Mouse (Mus musculus) limb, embryonic 11.5 days (tissue): ENCODE results near the gene Piezo1. TPM values are rescaled to one million over a fixed set of nuclear protein-coding genes. Genes with fewer than 3 reads are reported as not detected.

Experiments used
- ATAC-seq: fragments of 200-750 bp; cut with Nextera tagmentation; 2 replicates; pipeline ENCODE4 v1.8.0; 2017; ENCODE audit warnings: low read depth; ENCODE audit not compliant: insufficient number of reproducible peaks, low FRiP score, low TSS enrichment
- DNase-seq: peaks from one replicate; pipeline ENCODE4 v3.0.0-alpha.2; 2015; ENCODE audit warnings: low spot score
- H3K27ac ChIP-seq: fragments of 300-500 bp; sonication (generic); replicated peaks from 2 replicates; pipeline ENCODE4 v1.5.1; 2014; ENCODE audit warnings: low read depth, mild to moderate bottlenecking, low read length
- H3K27me3 ChIP-seq: fragments of 300-500 bp; sonication (generic); 2 replicates; pipeline ENCODE4 v1.6.1; 2014; ENCODE audit warnings: mild to moderate bottlenecking, low read length, mixed read lengths; ENCODE audit not compliant: control insufficient read depth, insufficient read depth
- H3K36me3 ChIP-seq: fragments of 300-500 bp; sonication (generic); 2 replicates; pipeline ENCODE4 v1.6.1; 2014; ENCODE audit warnings: mild to moderate bottlenecking, low read length, moderate library complexity, mixed read lengths; ENCODE audit not compliant: control insufficient read depth, insufficient read depth
- H3K4me1 ChIP-seq: fragments of 300-500 bp; sonication (generic); 2 replicates; pipeline ENCODE4 v1.6.1; 2014; ENCODE audit warnings: low read length, mixed read lengths; ENCODE audit not compliant: control insufficient read depth, insufficient read depth
- H3K4me2 ChIP-seq: fragments of 300-500 bp; sonication (generic); 2 replicates; pipeline ENCODE4 v1.6.1; 2014; ENCODE audit warnings: low read depth, mild to moderate bottlenecking, moderate library complexity; ENCODE audit not compliant: severe bottlenecking
- H3K4me3 ChIP-seq: fragments of 300-500 bp; sonication (generic); 2 replicates; pipeline ENCODE4 v1.5.1; 2014; ENCODE audit warnings: low read depth, low read length
- H3K9ac ChIP-seq: fragments of 300-500 bp; sonication (generic); 2 replicates; pipeline ENCODE4 v1.6.1; 2014; ENCODE audit warnings: mild to moderate bottlenecking, low read length
- H3K9me3 ChIP-seq: fragments of 300-500 bp; sonication (generic); 2 replicates; pipeline ENCODE4 v1.6.1; 2016; ENCODE audit warnings: low read length; ENCODE audit not compliant: control insufficient read depth
- WGBS: fragments of 180-500 bp; shearing (Covaris S2); extraction: QIAGEN DNeasy Blood & Tissue Kit; methylation state at CpG from one replicate; pipeline ENCODE4 v1.1.7; 2014; 5-methylcytosine and 5-hydroxymethylcytosine counted together
- polyA plus RNA-seq: library from polyadenylated mRNA; unstranded; fragments of >200 nt; fragmentation: Nextera tagmentation; extraction: Ambion mirVana; gene quantifications from 2 replicates; pipeline ENCODE4 v1.2.1, GENCODE M21; 2014

The Piezo1 gene
- polyA plus RNA-seq, result 6.2 and 7.2 TPM in 2 replicates

DNA sequence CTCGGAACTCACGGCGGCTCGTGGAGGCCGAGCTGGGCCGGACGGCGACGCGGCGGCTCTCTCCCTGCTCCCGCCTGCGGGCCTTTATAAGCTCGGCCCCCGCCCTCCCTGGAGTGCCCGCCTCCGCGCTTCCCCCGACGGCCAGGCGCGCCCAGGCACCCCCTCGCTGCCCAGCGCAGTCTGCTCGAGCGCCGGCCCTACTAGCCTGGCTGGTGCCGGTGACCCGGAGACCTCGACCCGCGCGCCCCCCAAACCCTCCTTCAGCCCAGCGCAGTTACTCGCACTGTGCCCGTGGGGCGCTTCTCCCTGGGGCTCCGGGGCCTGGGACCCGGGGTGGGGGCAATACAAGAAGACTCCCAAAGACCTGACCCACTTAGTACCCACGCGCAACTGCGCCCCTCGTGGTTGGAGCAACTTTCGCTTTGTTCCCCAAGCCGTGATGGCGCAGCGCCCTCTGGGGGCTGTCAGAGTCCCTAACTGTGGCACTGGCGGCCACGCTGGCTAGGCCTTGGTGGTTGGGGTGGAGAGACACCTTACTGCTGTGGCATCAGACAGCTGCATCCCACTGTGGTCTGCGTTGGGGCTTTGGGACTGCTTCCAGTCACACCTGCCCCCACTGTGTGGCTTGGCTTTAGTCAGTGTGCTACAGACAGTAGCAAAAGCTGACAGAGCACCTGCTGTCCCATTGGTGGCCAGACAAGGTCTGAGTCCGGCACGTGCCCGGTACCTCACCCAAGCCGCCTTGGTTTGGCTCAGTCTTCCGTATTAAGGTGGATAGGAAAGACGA lies at the start of gene Piezo1:
Piezo1 (minus strand) TSS at position 65 of the 787 bp plus-strand sequence.
- peak; percentile 59 for ATAC-seq
- Histone ChIP-seq H3K4me2 (peak within 1 kb of the TSS; percentile 91), H3K4me1 (peaks cover 24% of the 10 kb centered on the region), H3K9me3 (no peaks in the 10 kb centered on the region), H3K27me3 (no peaks in the 10 kb centered on the region), H3K9ac (peak within 1 kb of the TSS; percentile 90), H3K4me3 (peak within 1 kb of the TSS; percentile 61), H3K36me3 (no peaks in the 10 kb centered on the region), H3K27ac (peak within 1 kb of the TSS; percentile 68; the same call in 1 of the 2 replicates)
- peak; percentile 94 for DNase-seq
- 12% methylated on average over 48 of the region's 56 CpGs for WGBS

- no peaks in the 10 kb centered on the region for H3K9me3 ChIP-seq
- no peaks in the 10 kb centered on the region for H3K27me3 ChIP-seq
- no peak overlapping the region for H3K27ac ChIP-seq
- H3K36me3 ChIP-seq, result no peaks in the 10 kb centered on the region; the same call in 1 of the 2 replicates
- WGBS, result 94% methylated on average over 9 of the region's 9 CpGs
- no peaks in the 10 kb centered on the region for H3K4me1 ChIP-seq
- H3K9ac ChIP-seq, result peak overlapping the region; percentile 7; the same call in 1 of the 2 replicates
- ATAC-seq (no peak), DNase-seq (no peak)
- no peak overlapping the region for H3K4me2 ChIP-seq
- no peak overlapping the region for H3K4me3 ChIP-seq
Observed at GRCm38 (mm10) chr8:122600666-122601065, 49.5 kb upstream of the Piezo1 start.

DNA sequence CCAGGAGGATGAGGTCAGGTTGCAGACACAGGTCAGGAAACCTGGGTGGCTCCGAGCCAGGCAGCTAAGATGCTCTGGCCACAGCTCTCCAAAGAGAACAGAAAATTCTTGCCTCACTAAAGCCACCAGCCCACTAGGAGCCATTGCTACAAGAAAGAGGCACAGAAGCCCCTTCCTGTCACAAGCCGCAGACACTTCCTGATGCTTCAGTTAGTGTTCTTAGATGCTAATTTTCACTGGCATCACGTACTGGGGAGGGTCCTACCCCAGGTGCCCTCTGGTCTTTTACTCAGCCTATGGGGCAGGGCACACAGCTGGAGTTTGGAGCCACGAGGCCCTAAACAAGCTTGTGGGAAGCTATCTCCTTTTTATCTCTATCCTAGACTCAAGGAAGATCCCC lies 44.9 kb upstream of the Piezo1 start:
- ATAC-seq (no peak), DNase-seq (no peak)
- Histone ChIP-seq H3K9me3 (no peaks in the 10 kb centered on the region), H3K27ac (no peak overlapping the region), H3K4me3 (no peak overlapping the region), H3K4me1 (0 out of 2 replicates have a peak, but pooled peaks cover 2% of the 10 kb centered on the region), H3K4me2 (no peak overlapping the region), H3K36me3 (no peaks in the 10 kb centered on the region; the same call in 1 of the 2 replicates), H3K9ac (no peak overlapping the region), H3K27me3 (no peaks in the 10 kb centered on the region)
- WGBS, result 62% methylated on average over 4 of the region's 4 CpGs

DNA sequence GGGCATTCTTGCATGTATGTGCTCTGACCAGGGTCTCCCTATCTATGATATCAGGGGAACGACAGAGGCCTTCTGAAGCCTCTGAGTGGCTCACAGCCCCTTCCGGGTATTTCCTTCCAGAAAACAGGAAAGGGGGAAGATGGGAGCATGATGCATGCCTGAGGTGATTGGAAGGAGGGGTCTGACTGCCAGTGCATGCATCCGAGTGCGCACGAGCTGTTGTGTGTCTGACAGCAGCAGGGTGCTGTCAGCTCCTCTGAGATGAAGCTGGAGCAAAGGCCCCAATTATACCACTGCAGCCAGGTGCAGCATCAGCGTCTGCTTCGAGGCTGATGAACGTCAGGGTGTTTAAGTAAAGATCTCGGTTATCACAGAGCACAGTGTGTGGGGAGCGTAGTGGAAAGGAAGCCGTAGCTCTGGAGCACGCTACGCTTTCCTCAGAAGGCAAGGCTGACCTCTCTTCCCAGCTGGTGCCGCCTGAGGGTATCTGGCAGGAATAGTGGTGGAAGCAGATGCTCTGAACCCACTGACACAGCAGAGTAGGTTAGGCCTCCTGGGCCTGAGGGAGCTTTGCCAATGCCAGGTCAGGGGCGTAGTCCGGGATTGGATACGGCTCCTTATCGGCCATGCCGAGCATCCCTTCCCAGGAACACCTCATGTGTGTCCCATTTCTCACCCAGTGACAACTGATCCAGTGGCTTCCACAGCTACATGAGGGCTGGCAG lies 42.8 kb upstream of the Piezo1 start:
- ATAC-seq, result no peak
- 74% methylated on average over 19 of the region's 19 CpGs for WGBS
- H3K9ac ChIP-seq, result no peak overlapping the region

DNA sequence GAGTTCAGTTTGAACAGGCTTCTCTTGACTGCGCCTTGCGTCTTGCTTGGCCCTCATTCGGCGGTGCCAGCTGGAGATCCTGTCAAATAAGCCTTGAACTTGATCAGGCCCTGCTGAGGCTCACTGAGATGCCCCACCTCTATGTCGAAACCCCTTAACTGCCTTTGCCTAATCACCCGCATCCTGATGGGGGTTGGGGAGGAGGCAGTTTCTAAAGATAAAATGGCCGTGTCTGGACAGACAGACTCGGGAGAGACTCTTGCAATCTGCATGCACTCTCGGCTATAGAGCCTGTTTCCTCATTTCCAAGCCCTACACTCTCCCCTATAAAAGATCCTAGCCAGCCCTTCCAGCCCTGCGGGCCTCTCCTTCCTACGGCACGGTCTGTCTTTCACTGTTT lies 42.1 kb upstream of the Piezo1 start:
- 56% methylated on average over 12 of the region's 12 CpGs for WGBS
- no peaks in the 10 kb centered on the region for H3K27me3 ChIP-seq
- H3K27ac ChIP-seq, result no peak overlapping the region

More for the DNA sequence above, 42.8 kb upstream of the Piezo1 start:
- H3K36me3 ChIP-seq, result no peaks in the 10 kb centered on the region; the same call in 1 of the 2 replicates
- H3K27me3 ChIP-seq, result no peaks in the 10 kb centered on the region
- no peaks in the 10 kb centered on the region for H3K9me3 ChIP-seq
- H3K4me1 ChIP-seq, result 0 out of 2 replicates have a peak, but pooled peaks cover 2% of the 10 kb centered on the region
- H3K4me3 ChIP-seq, result no peak overlapping the region
- no peak for DNase-seq
- no peak overlapping the region for H3K4me2 ChIP-seq
- no peak overlapping the region for H3K27ac ChIP-seq

GRCm38 (mm10) chr8:122586749-122587148 lies 35.6 kb upstream of the Piezo1 start:
- WGBS, result 83% methylated on average over 10 of the region's 10 CpGs
- ATAC-seq, result no peak

More for the DNA sequence above, 42.1 kb upstream of the Piezo1 start:
- Histone ChIP-seq H3K4me2 (no peak overlapping the region), H3K9ac (no peak overlapping the region), H3K36me3 (no peaks in the 10 kb centered on the region; the same call in 1 of the 2 replicates), H3K9me3 (no peaks in the 10 kb centered on the region), H3K4me3 (no peak overlapping the region), H3K4me1 (0 out of 2 replicates have a peak, but pooled peaks cover 2% of the 10 kb centered on the region)
- ATAC-seq, result no peak
- DNase-seq, result no peak

GRCm38 (mm10) chr8:122586171-122586570 lies 35.0 kb upstream of the Piezo1 start:
- Histone ChIP-seq H3K4me1 (peaks cover 9% of the 10 kb centered on the region; the same call in 1 of the 2 replicates), H3K27me3 (no peaks in the 10 kb centered on the region), H3K36me3 (no peaks in the 10 kb centered on the region), H3K27ac (no peak overlapping the region), H3K4me3 (no peak overlapping the region), H3K9me3 (no peaks in the 10 kb centered on the region), H3K4me2 (no peak overlapping the region), H3K9ac (no peak overlapping the region)
- WGBS, result 41% methylated on average over 7 of the region's 7 CpGs
- DNase-seq (no peak), ATAC-seq (no peak)

More at GRCm38 (mm10) chr8:122586749-122587148, 35.6 kb upstream of the Piezo1 start:
- H3K4me3 ChIP-seq, result no peak overlapping the region
- H3K36me3 ChIP-seq, result no peaks in the 10 kb centered on the region
- peaks cover 9% of the 10 kb centered on the region; the same call in 1 of the 2 replicates for H3K4me1 ChIP-seq
- H3K9me3 ChIP-seq, result no peaks in the 10 kb centered on the region
- no peak overlapping the region for H3K27ac ChIP-seq
- no peaks in the 10 kb centered on the region for H3K27me3 ChIP-seq
- H3K4me2 ChIP-seq, result no peak overlapping the region
- no peak for DNase-seq
- no peak overlapping the region for H3K9ac ChIP-seq

- Histone ChIP-seq H3K9ac (no peak overlapping the region), H3K27ac (0 out of 2 replicates have a peak overlapping the region, but pooled peaks have one; percentile 8), H3K4me3 (no peak overlapping the region), H3K4me1 (peaks cover 9% of the 10 kb centered on the region; the same call in 1 of the 2 replicates), H3K36me3 (no peaks in the 10 kb centered on the region), H3K4me2 (no peak overlapping the region), H3K27me3 (no peaks in the 10 kb centered on the region), H3K9me3 (no peaks in the 10 kb centered on the region)
- WGBS, result 62% methylated on average over 14 of the region's 14 CpGs
- DNase-seq, result no peak
- no peak for ATAC-seq
Observed at GRCm38 (mm10) chr8:122585411-122585891, 34.3 kb upstream of the Piezo1 start.
